Mouse (Mus musculus): Measurements from ENCODE around the gene Rnf149.

GRCm38 (mm10) chr1:39625491-39625890 is 48.3 kb upstream of the Rnf149 start:
- TF ChIP-seq CTCF (IDR thresholded peaks at IDR 0.05; ENCODE audit: extremely low read depth, insufficient read depth, insufficient read length, insufficient replicate concordance) (no peak), POLR2A (IDR thresholded peaks at IDR 0.05; ENCODE audit: low read depth, low read length) (no peak)

Data from spleen, adult 2 months (tissue).